Mouse (Mus musculus) testis, postnatal 14 days (tissue): Measurements from ENCODE around the gene Chrng.

Source experiments
- DNase-seq: peaks from one replicate; pipeline ENCODE4 v3.0.0; 2021; ENCODE audit warnings: low spot score

Gene Chrng

DNA sequence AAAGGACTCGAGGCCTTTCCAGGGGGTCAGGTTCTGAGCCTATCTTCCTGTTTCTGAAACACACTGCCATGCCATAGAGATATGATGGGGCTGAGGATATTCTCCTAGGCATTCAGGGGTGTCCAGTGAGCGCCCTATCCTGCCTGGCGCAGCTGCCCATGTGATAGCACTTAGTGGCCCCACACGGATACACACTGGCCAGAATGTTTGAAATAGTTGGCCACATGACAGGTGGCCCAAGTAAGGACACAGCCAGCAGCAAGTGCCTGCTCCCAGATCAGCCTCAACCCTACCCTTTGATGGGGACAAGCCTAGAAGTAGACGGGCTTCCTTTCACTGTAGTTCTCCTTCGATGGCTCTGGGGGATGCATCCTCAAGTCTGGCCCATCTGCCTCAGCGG, at the start of gene Chrng:
Chrng (plus strand) TSS at position 193 of the 400 bp plus-strand sequence.
- DNase-seq = no peak

DNA sequence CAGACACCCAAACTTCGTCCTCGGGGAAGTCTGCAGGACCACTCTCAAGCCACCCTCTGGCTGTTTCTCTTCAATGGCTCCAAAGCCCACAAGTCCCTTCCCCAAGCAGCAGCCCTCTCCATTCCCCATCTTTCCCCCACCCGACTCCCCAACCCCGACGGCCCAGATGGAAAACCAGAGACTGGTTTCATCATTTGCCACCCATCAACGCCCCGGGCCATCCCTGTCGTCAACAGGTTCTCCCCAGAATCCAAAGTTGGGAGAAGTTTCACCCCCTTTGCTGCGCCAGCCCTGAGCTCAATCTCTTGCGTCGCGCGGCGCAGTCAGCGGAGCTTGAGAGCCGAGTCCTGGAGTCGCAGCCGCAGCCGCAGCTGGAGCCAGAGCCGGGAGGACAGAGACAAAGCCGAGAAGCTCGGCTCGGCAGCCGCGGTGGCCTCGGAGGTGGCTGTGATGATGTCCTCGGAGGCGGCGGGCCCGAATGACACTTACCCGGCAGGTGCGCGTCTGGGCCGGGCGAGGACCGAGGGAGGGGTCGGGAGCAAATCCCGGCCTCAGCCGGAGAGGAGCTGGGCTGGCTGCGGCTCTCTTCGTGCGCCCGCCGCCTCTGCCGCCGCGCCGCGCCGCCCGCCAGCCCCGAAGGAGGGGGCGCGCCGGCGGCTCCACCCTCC, 48.8 kb upstream of the Chrng start:
- no peak for DNase-seq

DNA sequence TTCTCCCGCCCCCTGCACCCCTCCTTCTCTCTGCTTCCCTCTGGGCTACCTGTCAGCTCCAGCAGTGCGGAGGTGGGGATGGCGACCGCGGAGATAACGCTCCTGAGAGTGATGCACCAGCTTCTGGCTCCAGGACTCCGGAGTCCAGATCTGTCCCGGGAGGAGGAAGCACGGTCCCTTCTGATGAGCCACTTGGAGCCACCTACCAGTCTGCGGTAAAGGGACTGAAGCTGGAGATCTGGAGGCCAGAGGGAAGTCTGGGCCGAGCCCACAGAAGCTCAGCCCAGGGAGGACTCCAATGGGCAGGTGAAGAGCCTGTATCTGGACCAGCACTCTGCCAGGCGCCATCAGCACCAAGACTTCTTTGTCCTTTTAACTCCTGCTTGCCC, 48.3 kb upstream of the Chrng start, which contains the start of gene Ecel1:
Ecel1 (minus strand) TSS at position 323 of the 389 bp plus-strand sequence.
- no peak for DNase-seq

DNA sequence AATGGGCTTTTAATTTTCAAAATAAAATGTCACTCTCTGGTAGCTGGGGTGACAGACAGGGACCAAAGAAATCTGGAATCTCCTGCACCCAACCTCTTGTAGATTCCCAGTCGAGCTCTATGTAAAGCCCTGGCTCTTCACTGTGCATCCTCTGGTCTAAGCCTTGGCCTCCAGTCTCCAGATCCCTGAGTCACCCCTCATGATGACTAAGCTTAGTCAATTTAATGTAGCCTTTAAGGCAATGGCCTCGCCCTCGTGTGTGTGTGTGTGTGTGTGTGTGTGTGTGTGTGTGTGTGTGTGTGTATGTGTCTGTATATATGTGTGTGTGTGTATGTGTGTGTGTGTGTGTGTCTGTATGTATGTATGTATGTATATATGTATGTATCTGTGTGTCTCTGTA, 45.1 kb upstream of the Chrng start:
- DNase-seq = no peak

DNA sequence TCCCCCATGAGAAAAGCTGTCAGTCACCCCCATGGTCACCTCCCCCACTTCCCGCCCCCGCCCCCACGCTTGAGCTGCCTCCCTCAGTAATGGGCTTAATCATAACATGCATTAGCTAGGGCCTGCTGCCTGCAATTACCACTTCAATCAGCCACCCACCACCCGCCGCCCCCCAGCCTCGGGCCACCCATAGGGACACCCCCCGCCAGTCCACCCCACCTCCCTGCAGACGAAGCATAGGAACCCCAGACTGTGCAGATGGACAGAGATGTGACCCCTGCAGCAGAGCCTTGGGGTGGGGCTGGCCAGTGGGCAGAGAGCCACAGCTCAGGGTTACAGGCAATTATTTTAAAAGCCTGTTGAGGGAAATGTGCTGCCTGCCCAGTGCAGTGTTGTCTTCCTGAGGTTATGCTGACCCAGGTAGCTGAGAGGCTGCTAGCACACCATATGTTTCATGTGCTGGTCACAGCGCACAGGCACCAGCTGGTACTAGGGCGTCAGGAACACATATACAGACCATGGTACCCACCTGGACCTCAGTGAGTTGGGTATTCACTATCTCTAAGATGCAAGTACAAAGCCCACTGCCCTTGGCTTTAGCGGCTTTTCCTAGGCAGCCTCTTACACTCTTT, 40.2 kb upstream of the Chrng start:
- DNase-seq = no peak

DNA sequence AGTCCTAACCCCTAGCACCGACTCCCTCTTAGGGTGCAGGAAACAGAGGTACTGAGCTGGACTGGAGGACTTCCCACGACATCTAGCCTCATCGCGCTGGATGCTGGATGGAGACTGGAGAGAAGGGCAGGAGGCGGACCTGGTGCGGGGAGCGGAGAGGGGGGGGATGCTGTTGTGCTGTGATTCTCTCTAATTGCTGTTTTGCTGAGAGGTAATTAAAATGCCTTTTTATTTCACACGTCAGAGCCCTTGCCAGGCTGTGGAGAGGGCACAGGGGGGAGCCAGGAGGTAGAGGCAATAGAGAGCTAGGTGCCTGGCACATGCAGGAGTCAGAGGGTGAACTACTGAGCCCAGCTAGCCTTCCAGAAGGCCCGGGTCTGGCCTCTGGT, 39.7 kb upstream of the Chrng start:
- DNase-seq = no peak

DNA sequence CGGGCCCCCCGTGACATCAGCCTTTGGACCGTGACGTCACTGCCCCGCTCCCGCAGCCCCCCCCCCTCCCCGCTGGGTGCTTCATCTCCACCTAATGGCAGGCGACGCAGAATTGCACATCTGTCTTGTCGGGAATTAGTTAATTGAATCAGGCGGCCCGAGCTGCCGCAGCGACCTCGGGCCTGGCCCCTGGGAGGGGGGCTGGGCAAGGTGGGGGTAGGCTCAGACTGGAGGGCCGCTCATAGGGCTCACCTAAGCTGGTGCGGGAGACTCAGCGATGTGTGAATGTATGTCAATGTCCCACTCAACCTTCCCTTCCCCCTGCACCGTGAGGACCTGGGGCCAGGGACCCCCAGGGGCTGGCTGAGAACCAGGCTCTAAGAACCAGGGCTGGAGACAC, 34.0 kb upstream of the Chrng start:
- DNase-seq = no peak

DNA sequence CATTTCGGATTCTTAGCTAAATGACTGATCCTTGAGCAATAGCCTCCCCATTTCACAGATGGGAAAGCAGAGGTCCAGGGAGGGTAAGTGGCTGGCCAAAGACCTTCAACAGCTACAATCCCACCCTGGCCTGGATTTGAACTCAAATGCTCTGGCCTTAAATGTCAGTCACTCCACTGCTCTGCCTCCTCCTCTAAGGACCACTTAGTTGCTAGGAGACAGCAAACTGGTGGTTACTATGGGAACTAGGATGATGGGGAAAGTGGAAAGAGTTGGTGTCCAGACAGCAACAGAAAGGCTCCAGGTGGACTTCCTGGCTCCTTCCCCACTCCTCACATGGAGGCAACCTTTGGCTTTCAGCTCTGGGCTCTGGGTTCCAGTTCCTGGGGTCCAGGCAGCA, 33.1 kb upstream of the Chrng start:
- no peak for DNase-seq

DNA sequence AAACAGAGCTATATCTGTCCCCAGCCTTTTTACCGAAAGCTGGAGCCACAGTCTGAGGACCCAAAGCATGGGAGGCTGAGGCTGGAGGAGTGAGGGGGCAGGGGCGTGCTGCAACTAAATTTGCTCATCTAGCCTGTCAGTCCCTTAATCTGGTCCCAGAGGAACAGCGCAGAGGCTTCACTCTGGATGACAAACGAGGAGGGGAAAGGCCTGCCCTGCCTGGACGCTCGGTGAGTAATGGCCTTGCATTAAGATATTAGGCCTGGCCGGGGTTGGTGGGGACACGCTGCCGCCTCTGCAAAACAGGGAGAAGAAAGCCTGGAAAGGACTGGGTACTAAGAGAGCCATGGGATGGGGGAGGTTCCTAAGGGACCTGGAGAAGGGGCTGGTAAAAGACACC, 32.1 kb upstream of the Chrng start:
- DNase-seq = no peak

DNA sequence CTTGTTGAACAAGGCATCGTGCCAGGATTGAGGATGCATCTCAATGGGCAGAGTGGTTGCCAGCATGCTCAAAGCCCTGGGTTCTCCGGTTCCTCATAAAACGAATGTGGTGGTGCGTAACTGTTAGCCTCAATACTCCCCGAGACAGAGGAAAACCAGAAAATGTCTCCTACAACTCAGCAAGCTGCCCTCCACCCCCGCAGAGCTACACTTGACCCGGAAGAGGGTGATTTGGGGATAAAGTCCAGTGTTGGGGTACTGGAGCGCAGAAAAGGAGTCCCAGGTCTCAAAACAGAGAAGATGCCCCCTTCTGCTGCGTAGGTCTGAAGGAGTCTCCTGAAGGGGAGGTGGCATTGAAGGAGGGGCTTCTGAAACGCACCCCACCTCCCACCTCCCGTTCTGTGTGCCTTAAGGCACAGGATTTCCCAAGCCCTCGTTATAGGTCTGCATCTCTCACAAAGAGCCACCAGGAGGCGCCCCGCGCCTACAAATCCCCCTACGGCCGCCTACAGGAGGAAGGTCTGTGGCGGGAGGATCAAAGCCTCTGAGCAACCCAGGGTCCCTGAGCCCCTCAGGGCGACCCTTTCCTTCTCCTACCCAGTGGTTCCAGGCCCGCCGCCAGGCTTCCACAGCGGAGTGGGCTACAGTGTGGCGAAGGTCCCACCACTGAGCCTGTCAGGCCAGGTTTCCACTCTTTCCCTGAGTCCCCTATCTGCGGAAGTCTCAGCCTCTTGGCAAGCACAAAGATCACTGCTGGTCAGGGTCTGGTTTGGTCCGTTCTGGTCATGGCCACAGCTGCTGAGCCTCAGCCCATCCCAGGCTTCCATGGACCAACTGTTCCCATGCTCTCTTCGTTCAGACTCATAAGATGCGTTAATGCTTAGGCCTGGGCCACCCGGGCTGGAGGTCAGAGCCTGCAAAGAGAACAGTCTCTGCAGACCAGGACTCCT, 30.2 kb upstream of the Chrng start:
- DNase-seq = peak; percentile 78

DNA sequence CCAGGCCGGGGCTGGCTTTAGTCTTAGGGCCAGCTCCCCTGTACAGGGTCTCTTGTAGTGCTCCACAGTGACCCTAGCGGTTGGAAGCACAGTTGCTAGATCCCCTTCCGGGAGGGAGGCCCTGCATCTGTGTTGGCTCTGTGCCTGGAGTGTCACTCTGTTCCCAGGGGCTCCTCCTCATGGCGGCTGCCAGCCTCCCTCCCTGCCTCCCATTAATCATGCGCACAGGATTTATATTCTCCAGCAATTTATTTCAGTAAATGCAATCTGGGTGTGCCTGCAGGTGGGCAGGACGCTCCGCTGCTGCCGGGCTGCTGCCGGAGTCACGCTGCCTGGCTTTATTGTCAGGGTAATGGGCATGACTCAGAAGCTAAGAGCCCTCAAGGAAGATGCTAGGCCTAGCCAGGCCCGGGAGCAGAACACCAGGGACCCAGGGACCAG, 28.6 kb upstream of the Chrng start:
- peak; percentile 58 for DNase-seq

DNA sequence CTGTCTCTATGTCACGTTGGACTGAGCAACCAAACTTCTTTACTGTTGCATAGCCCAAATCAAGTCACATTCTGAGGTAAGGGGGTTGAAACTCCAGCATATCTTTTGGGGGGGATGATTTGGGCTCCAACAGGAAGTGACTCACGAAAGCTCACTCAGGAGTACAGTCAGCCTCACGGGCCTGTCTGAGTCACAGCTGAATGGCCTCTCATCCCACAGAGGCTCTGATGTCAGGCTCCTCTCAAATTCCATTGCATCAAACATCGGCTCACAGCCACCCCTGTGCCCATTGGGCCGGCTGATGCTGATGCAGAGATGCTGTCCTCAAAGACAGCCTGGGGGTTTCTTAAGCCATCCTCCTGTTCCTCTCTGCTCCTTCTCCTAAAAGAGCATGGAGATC, 23.6 kb upstream of the Chrng start:
- no peak for DNase-seq

DNA sequence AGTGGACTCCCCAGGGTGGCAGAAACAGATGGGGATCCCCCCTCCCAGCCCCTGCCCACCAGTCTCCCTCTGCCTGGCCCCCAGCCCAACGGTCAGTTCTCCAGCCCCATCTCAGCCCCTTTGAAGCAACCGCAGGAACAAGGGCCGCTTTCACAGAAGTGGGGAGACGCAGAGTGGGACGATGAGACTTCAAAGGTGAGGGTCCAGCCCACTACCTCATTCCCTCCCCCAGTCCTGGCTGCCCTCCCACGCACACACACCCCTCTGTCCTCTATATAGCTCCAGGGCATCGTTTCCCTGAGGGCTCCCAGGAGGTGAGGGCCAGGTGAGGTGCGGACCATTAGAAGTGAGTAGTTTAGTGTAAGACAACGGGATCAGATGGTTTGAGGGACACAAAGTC, 21.4 kb upstream of the Chrng start, which contains the start of gene Prss56:
Prss56 (plus strand) TSS at position 301 of the 400 bp plus-strand sequence.
- DNase-seq = no peak

DNA sequence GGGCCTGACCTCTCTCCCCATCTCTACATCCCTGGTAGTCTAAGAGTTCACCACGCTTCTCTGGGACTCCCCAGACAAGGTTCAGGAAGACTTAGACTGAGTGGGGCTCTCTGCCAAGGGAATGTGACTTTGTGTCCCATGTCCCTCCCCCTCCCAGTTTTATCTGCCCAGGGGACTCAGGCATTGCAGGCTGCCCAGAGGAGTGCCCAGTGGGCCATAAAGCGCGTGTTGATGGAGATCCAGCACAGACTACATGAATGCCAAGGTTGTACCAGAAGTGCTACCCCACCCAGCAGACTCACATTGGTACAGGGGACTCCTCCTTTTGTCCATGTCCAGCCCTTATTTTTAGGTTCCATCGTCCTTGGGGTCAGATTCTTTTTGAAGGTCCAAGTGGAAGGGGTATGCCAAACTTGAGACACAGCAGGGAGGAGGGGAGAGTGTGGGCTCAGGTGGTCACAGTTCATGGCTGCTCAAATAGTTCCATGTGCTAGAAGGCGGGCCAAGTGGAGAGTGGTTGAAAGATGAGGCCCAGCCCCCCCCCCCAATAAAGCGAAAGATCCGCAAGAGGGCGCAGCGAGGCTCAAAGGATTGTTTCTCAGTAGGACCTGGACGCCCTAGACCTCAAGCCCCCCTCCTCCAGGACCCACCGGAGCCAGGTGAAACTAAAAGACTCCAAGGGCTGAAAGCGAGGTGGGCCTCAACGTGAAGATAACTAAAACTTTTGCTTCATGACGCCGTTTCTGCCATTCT, 20.3 kb upstream of the Chrng start:
- DNase-seq = no peak

DNA sequence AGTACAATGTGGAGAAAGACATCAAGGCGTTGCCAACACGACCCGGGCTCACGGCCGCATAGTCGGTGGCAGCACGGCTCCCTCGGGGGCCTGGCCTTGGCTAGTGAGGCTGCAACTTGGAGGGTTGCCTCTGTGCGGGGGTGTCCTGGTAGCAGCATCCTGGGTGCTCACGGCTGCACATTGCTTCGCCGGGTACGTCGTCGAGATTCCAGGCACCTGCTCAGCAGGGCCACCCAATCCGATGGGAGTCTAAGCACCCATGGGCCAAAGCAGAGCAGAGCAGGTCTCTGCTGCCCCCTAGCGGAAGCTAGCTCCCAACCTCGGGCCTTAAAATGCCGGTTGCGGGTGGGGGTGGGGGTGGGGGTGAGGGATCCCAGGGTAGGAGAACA, 19.7 kb upstream of the Chrng start:
- peak; percentile 78 for DNase-seq

DNA sequence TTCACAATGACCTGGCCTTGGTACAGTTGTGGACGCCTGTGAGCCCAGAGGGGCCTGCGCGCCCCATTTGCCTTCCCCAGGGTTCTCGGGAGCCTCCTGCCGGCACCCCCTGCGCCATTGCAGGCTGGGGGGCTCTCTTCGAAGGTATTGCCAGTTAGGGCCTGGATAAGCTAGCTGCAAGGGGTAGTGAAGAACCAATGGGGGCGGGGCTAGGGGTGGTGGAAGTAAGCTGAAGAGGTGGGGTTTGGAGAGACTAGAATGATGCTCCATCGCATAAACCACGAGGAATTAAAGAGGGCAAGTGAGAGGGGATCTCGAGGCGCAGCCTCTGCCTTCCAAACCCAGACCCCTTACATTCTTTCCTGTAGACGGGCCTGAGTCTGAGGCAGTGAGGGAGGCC, 18.9 kb upstream of the Chrng start:
- DNase-seq = no peak

DNA sequence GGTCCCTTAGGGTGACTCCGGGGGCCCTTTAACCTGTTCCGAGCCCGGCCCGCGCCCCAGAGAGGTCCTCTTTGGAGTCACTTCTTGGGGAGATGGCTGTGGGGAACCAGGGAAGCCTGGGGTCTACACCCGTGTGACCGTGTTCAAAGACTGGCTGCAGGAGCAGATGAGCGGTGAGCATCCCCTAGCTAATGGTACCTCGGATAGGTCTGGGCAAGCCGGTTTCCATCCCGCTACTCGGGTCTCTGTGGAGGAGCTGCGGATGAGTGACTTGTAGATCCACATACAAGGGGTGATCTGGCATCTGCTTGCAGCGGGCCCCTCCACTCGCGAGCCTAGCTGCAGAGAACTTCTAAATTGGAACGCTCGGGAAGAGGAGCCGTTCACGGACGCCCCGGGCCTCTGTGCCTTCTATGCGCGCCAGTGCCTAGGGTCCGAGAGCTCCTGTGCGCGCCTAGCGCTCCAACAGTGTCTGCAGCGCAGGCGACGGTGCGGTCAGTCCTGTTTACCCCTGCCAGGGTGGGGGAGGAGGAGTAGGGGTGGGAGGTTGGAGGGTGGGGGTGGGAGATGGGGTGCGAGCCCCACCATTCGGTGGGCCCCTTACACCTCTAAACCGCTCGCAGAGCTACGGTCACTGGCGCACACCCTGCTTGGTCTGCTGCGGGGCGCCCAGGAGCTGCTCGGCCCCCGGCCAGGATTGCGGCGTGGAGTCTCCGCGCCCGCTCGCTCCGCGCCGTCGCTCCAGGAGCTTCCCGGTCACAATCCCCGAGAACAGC, 18.0 kb upstream of the Chrng start:
- DNase-seq = no peak

DNA sequence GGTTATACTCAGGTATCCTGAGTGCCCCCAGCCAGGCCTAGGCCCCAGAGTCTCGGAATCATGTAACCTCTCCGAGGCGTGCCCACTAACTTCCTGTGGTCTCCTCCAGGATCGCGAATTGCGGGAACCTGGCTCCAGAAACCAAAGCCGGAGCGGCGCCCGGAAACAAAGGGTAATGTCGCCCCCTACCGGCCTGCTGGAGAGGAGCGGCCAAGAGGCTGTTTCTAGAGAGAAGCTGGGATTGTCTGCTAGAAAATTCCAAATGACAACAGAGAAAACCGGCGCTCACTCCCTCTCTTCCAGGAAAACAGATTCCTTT, 17.5 kb upstream of the Chrng start:
- peak; percentile 66 for DNase-seq

DNA sequence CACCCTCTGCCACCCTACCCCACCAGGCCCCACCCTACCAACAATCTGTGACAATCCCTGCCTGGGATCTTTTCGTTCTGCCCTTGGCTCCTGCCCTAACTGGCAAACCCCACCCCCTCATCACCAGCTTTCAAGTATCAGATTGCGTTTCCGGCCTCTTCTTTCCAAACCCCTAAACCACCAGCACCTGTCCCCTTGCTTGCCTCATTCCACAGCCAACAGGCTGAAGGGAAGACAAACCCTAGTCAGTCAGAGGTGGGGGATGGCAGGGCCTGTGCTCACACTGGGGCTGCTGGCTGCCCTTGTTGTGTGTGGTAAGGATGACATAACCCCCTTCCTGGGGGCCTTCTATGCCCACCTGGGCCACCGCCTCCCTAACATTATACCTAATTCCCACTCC, 14.0 kb upstream of the Chrng start, which contains the start of gene Chrnd:
Chrnd (plus strand) TSS at position 179 of the 400 bp plus-strand sequence.
- DNase-seq = no peak

DNA sequence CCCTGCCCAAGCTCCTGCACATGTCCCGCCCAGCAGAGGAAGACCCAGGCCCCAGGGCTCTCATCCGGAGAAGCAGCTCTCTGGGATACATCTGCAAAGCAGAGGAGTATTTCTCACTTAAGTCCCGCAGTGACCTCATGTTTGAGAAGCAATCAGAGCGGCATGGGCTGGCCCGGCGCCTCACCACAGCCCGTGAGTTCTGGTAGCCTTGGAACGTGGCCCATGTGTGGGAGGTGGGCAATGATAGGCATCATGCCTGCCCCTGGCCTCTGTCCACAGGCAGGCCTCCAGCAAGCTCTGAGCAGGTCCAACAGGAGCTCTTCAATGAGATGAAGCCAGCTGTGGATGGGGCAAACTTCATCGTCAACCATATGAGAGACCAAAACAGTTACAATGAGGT, 7.2 kb upstream of the Chrng start:
- DNase-seq = no peak
